Mouse (Mus musculus): ENCODE measurements at regions not wholly inside any gene's neighbourhood (a gene's known extent, or its start where the extent isn't known, plus 50 kb on each side); places are given as distances from the start of the nearest gene placed in this dataset.

- Histone ChIP-seq H3K36me3 (ENCODE audit: control insufficient read depth, insufficient read depth, low read length) (no peaks in the 10 kb centered on the region), H3K9ac (ENCODE audit: low read depth, low read length) (no peak overlapping the region), H3K27me3 (ENCODE audit: control insufficient read depth, insufficient read depth, low read length) (no peaks in the 10 kb centered on the region), H3K9me3 (ENCODE audit: control insufficient read depth, low read length) (no peaks in the 10 kb centered on the region), H3K4me1 (replicated peaks; ENCODE audit: control insufficient read depth, insufficient read depth, low read length) (no peaks in the 10 kb centered on the region), H3K27ac (ENCODE audit: low read depth, low read length) (no peak overlapping the region), H3K4me2 (replicated peaks; ENCODE audit: low read depth, low read length) (no peak overlapping the region), H3K4me3 (ENCODE audit: low read depth, low read length) (no peak overlapping the region)
- ATAC-seq (ENCODE audit: low FRiP score) (no peak), DNase-seq (ENCODE audit: low spot score) (no peak)
- 89% methylated on average over 8 of the region's 8 CpGs for WGBS
Measured at GRCm38 (mm10) chr3:103445852-103446251, 129.2 kb upstream of the Syt6 start.

DNA sequence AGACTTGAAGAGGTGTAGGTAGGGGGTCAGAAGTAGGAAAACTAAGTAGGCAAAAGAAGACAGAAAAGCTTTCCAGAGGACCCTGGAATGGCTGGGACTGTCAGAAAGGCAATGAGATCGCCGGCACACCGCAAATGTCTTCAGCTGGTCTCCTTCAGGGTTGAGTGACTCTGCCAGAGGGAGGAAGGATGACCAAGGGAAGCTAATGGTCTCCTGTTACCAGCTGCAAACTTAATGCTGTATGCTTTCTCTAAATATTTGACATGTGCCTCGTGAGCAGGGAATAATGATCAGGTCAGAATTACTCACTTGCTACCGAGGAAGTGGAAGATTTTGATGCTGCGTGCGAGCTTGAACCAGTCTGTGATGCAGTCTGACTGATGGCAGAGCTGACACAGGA, 125.2 kb upstream of the Syt6 start:
- Histone ChIP-seq H3K4me2 (replicated peaks; ENCODE audit: low read depth, low read length) (no peak overlapping the region), H3K4me1 (replicated peaks; ENCODE audit: control insufficient read depth, insufficient read depth, low read length) (no peaks in the 10 kb centered on the region), H3K9ac (ENCODE audit: low read depth, low read length) (no peak overlapping the region), H3K36me3 (ENCODE audit: control insufficient read depth, insufficient read depth, low read length) (no peaks in the 10 kb centered on the region), H3K9me3 (ENCODE audit: control insufficient read depth, low read length) (no peaks in the 10 kb centered on the region), H3K27ac (ENCODE audit: low read depth, low read length) (no peak overlapping the region), H3K4me3 (ENCODE audit: low read depth, low read length) (no peak overlapping the region), H3K27me3 (ENCODE audit: control insufficient read depth, insufficient read depth, low read length) (no peaks in the 10 kb centered on the region)
- no peak for DNase-seq (ENCODE audit: low spot score)
- 61% methylated on average over 7 of the region's 7 CpGs for WGBS
- ATAC-seq (ENCODE audit: low FRiP score): no peak

DNA sequence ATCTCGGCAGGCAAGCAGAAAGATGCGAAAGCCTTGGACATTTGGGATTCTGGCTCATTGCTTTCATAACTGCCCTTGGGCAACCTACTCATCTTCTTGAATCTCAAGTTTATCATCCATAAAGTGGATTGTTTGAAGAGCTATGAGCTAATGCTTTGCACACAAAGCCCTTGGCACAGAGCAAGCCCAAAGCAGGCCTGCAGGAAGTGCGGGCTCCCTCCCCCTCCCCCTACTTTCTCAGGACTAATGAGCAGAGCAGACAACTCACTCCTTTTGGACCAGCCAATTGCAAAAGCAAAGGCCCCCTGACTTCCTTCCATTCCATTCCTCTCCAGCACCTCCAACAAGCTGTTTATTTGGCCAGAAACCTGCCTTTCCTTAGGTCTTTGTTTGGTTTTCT, 123.1 kb upstream of the Syt6 start:
- no peak for ATAC-seq (ENCODE audit: low FRiP score)
- Histone ChIP-seq H3K27ac (ENCODE audit: low read depth, low read length) (no peak overlapping the region), H3K9ac (ENCODE audit: low read depth, low read length) (no peak overlapping the region), H3K36me3 (ENCODE audit: control insufficient read depth, insufficient read depth, low read length) (no peaks in the 10 kb centered on the region), H3K9me3 (ENCODE audit: control insufficient read depth, low read length) (no peaks in the 10 kb centered on the region), H3K4me3 (ENCODE audit: low read depth, low read length) (no peak overlapping the region), H3K4me1 (replicated peaks; ENCODE audit: control insufficient read depth, insufficient read depth, low read length) (no peaks in the 10 kb centered on the region), H3K27me3 (ENCODE audit: control insufficient read depth, insufficient read depth, low read length) (no peaks in the 10 kb centered on the region), H3K4me2 (replicated peaks; ENCODE audit: low read depth, low read length) (no peak overlapping the region)
- 81% methylated on average over 3 of the region's 3 CpGs for WGBS
- no peak for DNase-seq (ENCODE audit: low spot score)

DNA sequence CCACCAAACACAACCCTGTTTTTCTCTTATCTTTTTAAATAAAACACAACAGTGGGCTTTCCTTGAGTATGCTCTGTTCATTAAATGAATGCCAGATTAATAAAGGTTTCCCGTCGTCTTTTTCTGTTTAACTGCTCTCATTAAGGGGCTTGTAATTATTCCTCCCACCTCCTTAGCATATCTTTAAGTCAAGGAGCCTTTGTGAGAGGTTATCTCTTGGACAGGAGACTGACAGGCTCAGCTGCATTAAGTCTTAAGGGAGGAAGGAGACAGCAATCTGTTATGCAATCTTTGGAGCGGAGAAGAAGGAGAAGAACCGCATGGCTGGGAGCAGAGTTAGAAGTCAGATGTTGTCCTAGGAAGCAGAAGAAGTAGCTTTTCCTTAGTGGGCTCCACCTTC, 111.3 kb upstream of the Syt6 start:
- Histone ChIP-seq H3K27me3 (ENCODE audit: control insufficient read depth, insufficient read depth, low read length) (no peaks in the 10 kb centered on the region), H3K36me3 (ENCODE audit: control insufficient read depth, insufficient read depth, low read length) (no peaks in the 10 kb centered on the region), H3K9ac (ENCODE audit: low read depth, low read length) (no peak overlapping the region), H3K27ac (ENCODE audit: low read depth, low read length) (no peak overlapping the region), H3K4me3 (ENCODE audit: low read depth, low read length) (no peak overlapping the region), H3K4me1 (replicated peaks; ENCODE audit: control insufficient read depth, insufficient read depth, low read length) (no peaks in the 10 kb centered on the region), H3K9me3 (ENCODE audit: control insufficient read depth, low read length) (no peaks in the 10 kb centered on the region), H3K4me2 (replicated peaks; ENCODE audit: low read depth, low read length) (no peak overlapping the region)
- 46% methylated on average over 4 of the region's 4 CpGs for WGBS
- ATAC-seq (ENCODE audit: low FRiP score): no peak
- DNase-seq (ENCODE audit: low spot score): no peak

DNA sequence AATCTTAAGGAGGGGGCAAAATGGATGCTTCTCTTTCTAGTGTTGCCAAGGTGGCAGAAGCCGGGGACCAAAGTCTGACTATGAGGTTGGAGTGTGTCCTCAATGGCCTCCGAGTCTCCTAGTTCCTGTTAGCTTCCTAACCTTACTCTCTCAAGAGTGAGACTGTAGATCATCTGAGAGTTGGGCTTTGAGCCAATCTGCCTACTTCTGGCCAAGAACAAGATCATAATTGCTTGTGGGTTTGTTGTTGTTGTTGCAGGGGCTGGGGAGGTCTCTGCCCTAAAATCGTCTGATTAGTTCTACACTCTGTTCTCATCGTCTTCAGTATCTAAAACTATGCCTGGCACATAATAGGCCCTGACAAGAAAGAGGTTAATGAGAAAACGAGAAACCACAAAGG, 110.8 kb upstream of the Syt6 start:
- no peaks in the 10 kb centered on the region for H3K4me1 ChIP-seq (replicated peaks; ENCODE audit: control insufficient read depth, insufficient read depth, low read length)
- no peak overlapping the region for H3K4me2 ChIP-seq (replicated peaks; ENCODE audit: low read depth, low read length)
- no peak overlapping the region for H3K4me3 ChIP-seq (ENCODE audit: low read depth, low read length)
- no peaks in the 10 kb centered on the region for H3K27me3 ChIP-seq (ENCODE audit: control insufficient read depth, insufficient read depth, low read length)
- no peaks in the 10 kb centered on the region for H3K9me3 ChIP-seq (ENCODE audit: control insufficient read depth, low read length)
- no peak overlapping the region for H3K9ac ChIP-seq (ENCODE audit: low read depth, low read length)
- DNase-seq (ENCODE audit: low spot score): no peak
- H3K27ac ChIP-seq (ENCODE audit: low read depth, low read length): no peak overlapping the region
- H3K36me3 ChIP-seq (ENCODE audit: control insufficient read depth, insufficient read depth, low read length): no peaks in the 10 kb centered on the region
- WGBS: 79% methylated on average over 5 of the region's 5 CpGs
- ATAC-seq (ENCODE audit: low FRiP score): no peak

GRCm38 (mm10) chr3:103464729-103465128, 110.3 kb upstream of the Syt6 start:
- Histone ChIP-seq H3K27me3 (ENCODE audit: control insufficient read depth, insufficient read depth, low read length) (no peaks in the 10 kb centered on the region), H3K4me1 (replicated peaks; ENCODE audit: control insufficient read depth, insufficient read depth, low read length) (no peaks in the 10 kb centered on the region), H3K4me2 (replicated peaks; ENCODE audit: low read depth, low read length) (no peak overlapping the region), H3K36me3 (ENCODE audit: control insufficient read depth, insufficient read depth, low read length) (no peaks in the 10 kb centered on the region), H3K27ac (ENCODE audit: low read depth, low read length) (no peak overlapping the region), H3K9ac (ENCODE audit: low read depth, low read length) (no peak overlapping the region), H3K4me3 (ENCODE audit: low read depth, low read length) (no peak overlapping the region), H3K9me3 (ENCODE audit: control insufficient read depth, low read length) (no peaks in the 10 kb centered on the region)
- DNase-seq (ENCODE audit: low spot score) (no peak), ATAC-seq (ENCODE audit: low FRiP score) (no peak)
- WGBS: 23% methylated on average over 4 of the region's 4 CpGs

GRCm38 (mm10) chr3:103465132-103465690, 109.8 kb upstream of the Syt6 start:
- no peak for ATAC-seq (ENCODE audit: low FRiP score)
- H3K9me3 ChIP-seq (ENCODE audit: control insufficient read depth, low read length): no peaks in the 10 kb centered on the region

GRCm38 (mm10) chr3:103465948-103466347, 109.1 kb upstream of the Syt6 start:
- ATAC-seq (ENCODE audit: low FRiP score) (no peak), DNase-seq (ENCODE audit: low spot score) (no peak)
- Histone ChIP-seq H3K4me1 (replicated peaks; ENCODE audit: control insufficient read depth, insufficient read depth, low read length) (no peaks in the 10 kb centered on the region), H3K36me3 (ENCODE audit: control insufficient read depth, insufficient read depth, low read length) (no peaks in the 10 kb centered on the region), H3K9ac (ENCODE audit: low read depth, low read length) (no peak overlapping the region), H3K27me3 (ENCODE audit: control insufficient read depth, insufficient read depth, low read length) (no peaks in the 10 kb centered on the region), H3K4me2 (replicated peaks; ENCODE audit: low read depth, low read length) (no peak overlapping the region), H3K27ac (ENCODE audit: low read depth, low read length) (no peak overlapping the region), H3K4me3 (ENCODE audit: low read depth, low read length) (no peak overlapping the region), H3K9me3 (ENCODE audit: control insufficient read depth, low read length) (no peaks in the 10 kb centered on the region)
- 69% methylated on average over 2 of the region's 2 CpGs for WGBS

More at GRCm38 (mm10) chr3:103465132-103465690, 109.8 kb upstream of the Syt6 start:
- Histone ChIP-seq H3K4me1 (replicated peaks; ENCODE audit: control insufficient read depth, insufficient read depth, low read length) (no peaks in the 10 kb centered on the region), H3K4me3 (ENCODE audit: low read depth, low read length) (no peak overlapping the region), H3K9ac (ENCODE audit: low read depth, low read length) (no peak overlapping the region), H3K4me2 (replicated peaks; ENCODE audit: low read depth, low read length) (no peak overlapping the region), H3K36me3 (ENCODE audit: control insufficient read depth, insufficient read depth, low read length) (no peaks in the 10 kb centered on the region), H3K27ac (ENCODE audit: low read depth, low read length) (no peak overlapping the region), H3K27me3 (ENCODE audit: control insufficient read depth, insufficient read depth, low read length) (no peaks in the 10 kb centered on the region)
- WGBS: 70% methylated on average over 7 of the region's 7 CpGs
- DNase-seq (ENCODE audit: low spot score): no peak

DNA sequence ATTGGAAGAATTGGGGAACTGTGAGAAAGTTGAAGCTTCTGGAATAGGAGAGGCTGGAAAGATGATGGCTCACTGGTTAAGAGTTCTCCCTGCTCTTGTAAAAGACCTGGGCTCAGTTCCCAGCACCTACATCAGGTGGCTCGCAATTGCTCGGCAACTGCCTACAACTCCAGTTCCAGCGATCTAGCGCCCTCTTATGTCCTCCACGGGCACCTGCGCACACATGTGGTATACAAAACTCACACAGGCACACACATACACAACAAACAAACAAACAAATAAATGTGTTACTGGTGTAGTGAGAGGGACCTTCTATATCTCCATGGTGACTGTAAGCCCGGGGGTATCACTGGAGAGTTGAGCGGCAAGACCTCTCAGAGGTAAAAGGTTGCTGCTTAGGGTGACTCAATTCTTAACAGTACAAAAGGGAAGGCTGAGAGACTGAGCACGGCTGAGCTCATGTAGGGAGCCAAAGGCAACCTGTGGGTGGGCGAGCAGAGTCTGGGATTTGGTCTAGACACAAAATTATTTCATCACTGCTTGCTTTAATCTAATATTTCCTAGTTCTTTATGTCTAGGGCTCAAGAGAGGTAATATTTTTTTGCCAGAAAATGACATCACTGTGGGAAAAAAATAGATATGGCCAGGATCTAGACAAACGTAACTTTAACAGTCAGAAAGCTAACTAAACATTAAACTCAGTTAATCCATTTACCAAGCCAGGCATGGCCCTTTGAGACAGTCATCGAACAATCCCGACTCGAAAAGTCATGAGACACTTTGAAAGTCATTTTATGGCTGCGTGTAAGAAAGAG, 104.2 kb upstream of the Syt6 start:
- ATAC-seq (ENCODE audit: low FRiP score): no peak
- no peaks in the 10 kb centered on the region for H3K4me1 ChIP-seq (replicated peaks; ENCODE audit: control insufficient read depth, insufficient read depth, low read length)
- H3K27ac ChIP-seq (ENCODE audit: low read depth, low read length): no peak overlapping the region
- no peak overlapping the region for H3K9ac ChIP-seq (ENCODE audit: low read depth, low read length)
- H3K4me3 ChIP-seq (ENCODE audit: low read depth, low read length): no peak overlapping the region
- no peak for DNase-seq (ENCODE audit: low spot score)
- no peaks in the 10 kb centered on the region for H3K27me3 ChIP-seq (ENCODE audit: control insufficient read depth, insufficient read depth, low read length)
- no peak overlapping the region for H3K4me2 ChIP-seq (replicated peaks; ENCODE audit: low read depth, low read length)
- no peaks in the 10 kb centered on the region for H3K9me3 ChIP-seq (ENCODE audit: control insufficient read depth, low read length)
- 89% methylated on average over 15 of the region's 15 CpGs for WGBS
- H3K36me3 ChIP-seq (ENCODE audit: control insufficient read depth, insufficient read depth, low read length): no peaks in the 10 kb centered on the region
